Mouse (Mus musculus) midbrain, embryonic 16.5 days (tissue): ENCODE data around the gene Sgip1. TPM values are rescaled to one million over a fixed set of nuclear protein-coding genes. Genes with fewer than 3 reads are reported as not detected.

ENCODE experiments used
- ATAC-seq: fragments of 200-750 bp; cut with Nextera tagmentation; 2 replicates; pipeline ENCODE4 v1.8.0; 2017; ENCODE audit warnings: moderate TSS enrichment
- H3K27ac ChIP-seq: fragments of 300-500 bp; sonication (generic); 2 replicates; pipeline ENCODE4 v1.5.1; 2014; ENCODE audit warnings: mild to moderate bottlenecking, low read length, mixed read lengths
- H3K27me3 ChIP-seq: fragments of 300-500 bp; sonication (generic); 2 replicates; pipeline ENCODE4 v1.6.1; 2014; ENCODE audit warnings: low read depth, low read length, mixed read lengths; ENCODE audit not compliant: control insufficient read depth, insufficient read depth
- H3K36me3 ChIP-seq: fragments of 300-500 bp; sonication (generic); 2 replicates; pipeline ENCODE4 v1.6.1; 2014; ENCODE audit warnings: mild to moderate bottlenecking, low read length, moderate library complexity, mixed read lengths; ENCODE audit not compliant: control insufficient read depth, insufficient read depth
- H3K4me1 ChIP-seq: fragments of 300-500 bp; sonication (generic); 2 replicates; pipeline ENCODE4 v1.6.1; 2014; ENCODE audit warnings: mild to moderate bottlenecking, low read length, mixed read lengths; ENCODE audit not compliant: control insufficient read depth, insufficient read depth
- H3K4me2 ChIP-seq: fragments of 300-500 bp; sonication (generic); 2 replicates; pipeline ENCODE4 v1.6.1; 2014; ENCODE audit warnings: mild to moderate bottlenecking, low read length, mixed read lengths
- H3K4me3 ChIP-seq: fragments of 300-500 bp; sonication (generic); 2 replicates; pipeline ENCODE4 v1.5.1; 2014; ENCODE audit warnings: low read depth, mild to moderate bottlenecking, low read length, moderate library complexity, mixed read lengths
- H3K9ac ChIP-seq: fragments of 300-500 bp; sonication (generic); 2 replicates; pipeline ENCODE4 v1.6.1; 2014; ENCODE audit warnings: low read depth, low read length, mixed read lengths
- H3K9me3 ChIP-seq: fragments of 300-500 bp; sonication (generic); replicated peaks from 2 replicates; pipeline ENCODE4 v1.6.1; 2014; ENCODE audit warnings: mild to moderate bottlenecking, low read length, mixed read lengths; ENCODE audit not compliant: control insufficient read depth, poor library complexity, severe bottlenecking
- WGBS: fragments of 180-500 bp; shearing (Covaris S2); extraction: QIAGEN DNeasy Blood & Tissue Kit; methylation state at CpG from one replicate; pipeline ENCODE4 v1.1.7; 2014; 5-methylcytosine and 5-hydroxymethylcytosine counted together
- polyA plus RNA-seq: library from polyadenylated mRNA; unstranded; fragments of >200 nt; fragmentation: Nextera tagmentation; extraction: Ambion mirVana; gene quantifications from 2 replicates; pipeline ENCODE4 v1.2.1, GENCODE M21; 2015

Sgip1 gene
- polyA plus RNA-seq, 1 experiment from 2014 or later = 80.4 TPM

DNA sequence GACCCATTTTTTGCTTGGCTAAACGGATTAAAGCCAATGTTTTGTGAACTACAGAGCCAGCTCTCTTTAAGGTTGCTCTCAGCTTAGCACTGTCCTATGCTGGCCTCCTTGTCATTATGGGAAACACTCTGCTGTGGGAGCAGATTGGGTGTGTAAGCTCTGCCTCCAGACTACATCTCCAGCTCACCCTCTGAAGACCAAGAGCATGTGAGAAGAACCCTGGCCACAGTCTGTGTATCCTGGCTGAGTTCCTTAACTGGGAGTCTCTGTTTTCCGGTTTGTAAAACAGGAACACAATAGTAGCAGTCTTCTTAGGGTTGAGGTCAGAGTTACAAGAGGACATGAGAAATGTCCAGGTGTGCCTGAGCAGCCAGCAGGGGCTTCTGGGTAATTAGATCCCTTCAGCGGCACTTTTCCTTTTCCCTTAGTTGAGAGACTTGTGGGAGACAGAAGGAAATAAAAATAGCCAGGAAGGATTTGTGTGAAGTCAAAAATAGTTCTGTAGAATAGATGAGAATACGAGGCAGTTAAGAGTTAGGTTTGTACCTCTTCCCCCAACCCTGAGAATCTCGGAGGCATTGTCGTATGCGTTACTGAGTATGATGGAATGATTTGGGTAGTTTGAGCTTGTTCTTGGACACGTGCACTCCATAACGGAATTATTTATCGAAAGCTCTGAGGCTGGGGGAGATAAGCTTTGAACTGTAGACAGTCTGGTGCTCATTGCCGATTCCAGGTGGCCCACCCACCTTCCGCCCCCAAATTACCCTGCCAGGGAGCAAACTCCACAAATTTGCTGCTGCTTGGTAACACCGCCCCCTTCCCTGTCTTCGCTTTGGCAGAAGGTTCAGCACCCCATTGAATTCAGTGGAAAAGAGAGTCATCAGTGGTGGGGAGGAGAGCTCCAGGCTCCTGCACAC lies 146.9 kb downstream of the Sgip1 start:
- H3K27me3 ChIP-seq = no peaks in the 10 kb centered on the region
- peaks cover 8% of the 10 kb centered on the region for H3K36me3 ChIP-seq
- 92% methylated on average over 14 of the region's 14 CpGs for WGBS
- no peak overlapping the region for H3K4me3 ChIP-seq
- H3K9me3 ChIP-seq = no peaks in the 10 kb centered on the region
- H3K9ac ChIP-seq = no peak overlapping the region
- no peak overlapping the region for H3K4me2 ChIP-seq
- no peaks in the 10 kb centered on the region for H3K4me1 ChIP-seq
- no peak overlapping the region for H3K27ac ChIP-seq
- ATAC-seq = no peak

DNA sequence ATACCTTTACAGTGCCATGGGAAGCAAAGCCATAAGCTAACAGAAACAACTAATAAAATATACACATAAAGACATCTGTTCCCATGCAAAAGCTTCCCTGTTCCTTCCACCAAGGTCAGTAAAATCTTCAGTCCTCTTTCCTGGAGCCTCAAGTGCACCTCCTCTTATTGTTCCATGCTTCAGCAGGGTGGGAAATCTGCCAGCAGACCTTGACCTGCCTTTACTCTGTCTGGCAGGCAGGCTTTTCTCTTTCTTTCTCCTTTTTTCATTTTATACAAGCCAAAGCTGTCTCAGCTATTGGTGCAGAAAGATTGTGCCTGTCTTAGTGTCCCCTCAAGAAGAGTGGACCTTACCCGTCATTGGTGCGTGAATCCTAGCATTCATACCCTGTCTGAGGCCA lies 154.8 kb downstream of the Sgip1 start:
- H3K4me1 ChIP-seq = no peaks in the 10 kb centered on the region
- H3K9me3 ChIP-seq = no peaks in the 10 kb centered on the region; the same call in 1 of the 2 replicates
- no peaks in the 10 kb centered on the region for H3K27me3 ChIP-seq
- 98% methylated on average over 2 of the region's 2 CpGs for WGBS
- no peak overlapping the region for H3K4me2 ChIP-seq
- no peak overlapping the region for H3K27ac ChIP-seq
- no peak overlapping the region for H3K4me3 ChIP-seq
- H3K36me3 ChIP-seq = peaks cover 17% of the 10 kb centered on the region
- ATAC-seq = no peak
- no peak overlapping the region for H3K9ac ChIP-seq

- no peak overlapping the region for H3K9ac ChIP-seq
- no peak overlapping the region for H3K4me3 ChIP-seq
- no peak overlapping the region for H3K4me2 ChIP-seq
- no peaks in the 10 kb centered on the region for H3K27me3 ChIP-seq
- ATAC-seq = no peak
- H3K27ac ChIP-seq = no peak overlapping the region
- peaks cover 13% of the 10 kb centered on the region for H3K36me3 ChIP-seq
- H3K9me3 ChIP-seq = no peaks in the 10 kb centered on the region; the same call in 1 of the 2 replicates
- H3K4me1 ChIP-seq = no peaks in the 10 kb centered on the region
- 74% methylated on average over 4 of the region's 4 CpGs for WGBS
These were observed 157.9 kb downstream of the Sgip1 start for GRCm38 (mm10) chr4:102898987-102899386.

GRCm38 (mm10) chr4:102899683-102900082 lies 158.6 kb downstream of the Sgip1 start:
- Histone ChIP-seq H3K4me3 (no peak overlapping the region), H3K9ac (no peak overlapping the region), H3K27ac (no peak overlapping the region), H3K9me3 (no peaks in the 10 kb centered on the region; the same call in 1 of the 2 replicates), H3K4me1 (no peaks in the 10 kb centered on the region), H3K27me3 (no peaks in the 10 kb centered on the region), H3K4me2 (no peak overlapping the region), H3K36me3 (peaks cover 13% of the 10 kb centered on the region)
- ATAC-seq = no peak
- WGBS = 93% methylated on average over 5 of the region's 5 CpGs

DNA sequence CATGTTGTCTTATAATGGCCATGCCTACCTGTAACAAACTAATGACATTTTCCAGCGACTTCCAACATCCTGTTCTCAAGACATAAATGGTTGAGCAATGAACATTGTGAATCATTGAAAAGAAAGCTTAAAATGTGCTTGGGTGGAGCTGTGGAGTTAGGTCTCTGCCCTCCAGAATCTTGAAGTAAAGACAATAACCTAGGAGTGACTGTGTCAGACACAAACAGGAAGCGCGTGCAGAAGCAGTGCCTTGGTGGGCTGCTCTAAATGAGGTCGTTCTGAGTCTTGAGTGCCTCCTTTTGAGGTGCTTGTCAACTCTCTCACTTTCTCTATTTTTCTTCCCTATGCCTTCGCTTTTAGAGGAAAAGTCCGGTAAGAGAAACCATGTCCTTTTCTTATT lies 159.1 kb downstream of the Sgip1 start:
- H3K9me3 ChIP-seq = no peaks in the 10 kb centered on the region; the same call in 1 of the 2 replicates
- H3K36me3 ChIP-seq = peaks cover 9% of the 10 kb centered on the region
- H3K9ac ChIP-seq = no peak overlapping the region
- H3K4me2 ChIP-seq = no peak overlapping the region
- no peaks in the 10 kb centered on the region for H3K27me3 ChIP-seq
- no peak overlapping the region for H3K4me3 ChIP-seq
- no peaks in the 10 kb centered on the region for H3K4me1 ChIP-seq
- WGBS = 89% methylated on average over 6 of the region's 6 CpGs
- H3K27ac ChIP-seq = no peak overlapping the region
- no peak for ATAC-seq

DNA sequence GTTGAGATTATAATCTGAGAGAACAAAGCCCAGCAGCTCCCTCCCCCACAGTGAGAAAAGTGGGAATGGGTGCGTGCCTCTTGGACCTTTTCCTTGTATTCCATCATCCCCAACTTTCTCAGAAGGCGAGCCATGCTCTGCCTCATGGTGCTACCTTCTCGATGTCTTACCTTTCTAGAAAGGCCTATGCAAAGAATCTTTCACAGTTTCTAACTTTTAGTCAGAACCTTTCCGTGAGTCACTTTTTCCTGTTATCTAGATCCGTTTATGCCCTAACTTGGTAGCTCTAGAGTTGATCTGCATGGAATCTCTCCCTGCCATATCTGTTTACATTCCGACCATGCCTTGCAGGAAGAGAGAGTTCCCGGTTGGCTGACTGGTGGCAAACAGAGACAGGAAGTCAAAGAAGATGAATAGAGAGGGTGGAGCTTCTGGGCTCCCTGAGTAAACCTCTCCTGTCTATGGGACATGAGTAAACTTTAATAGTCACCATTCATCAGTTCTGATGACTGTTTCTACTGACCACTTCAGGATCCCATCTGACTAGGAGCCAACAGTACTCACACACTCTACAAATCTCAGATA lies 166.8 kb downstream of the Sgip1 start:
- H3K27me3 ChIP-seq = no peaks in the 10 kb centered on the region
- H3K9me3 ChIP-seq = no peaks in the 10 kb centered on the region
- H3K9ac ChIP-seq = no peak overlapping the region
- H3K36me3 ChIP-seq = peaks cover 4% of the 10 kb centered on the region
- H3K4me2 ChIP-seq = no peak overlapping the region
- 80% methylated on average over 7 of the region's 7 CpGs for WGBS
- H3K4me3 ChIP-seq = no peak overlapping the region
- no peaks in the 10 kb centered on the region for H3K4me1 ChIP-seq
- no peak overlapping the region for H3K27ac ChIP-seq
- no peak for ATAC-seq

- no peak overlapping the region for H3K27ac ChIP-seq
- over 99% methylated on average over 4 of the region's 4 CpGs for WGBS
- ATAC-seq = no peak
These were observed 169.1 kb downstream of the Sgip1 start for GRCm38 (mm10) chr4:102910191-102910590.

GRCm38 (mm10) chr4:102913176-102913575 lies 172.1 kb downstream of the Sgip1 start:
- Histone ChIP-seq H3K36me3 (peaks cover 7% of the 10 kb centered on the region; the same call in 1 of the 2 replicates), H3K9me3 (no peaks in the 10 kb centered on the region), H3K9ac (no peak overlapping the region), H3K4me2 (no peak overlapping the region), H3K27me3 (no peaks in the 10 kb centered on the region), H3K4me1 (no peaks in the 10 kb centered on the region), H3K27ac (no peak overlapping the region), H3K4me3 (no peak overlapping the region)
- ATAC-seq = no peak
- WGBS = 80% methylated on average over 3 of the region's 3 CpGs

More at GRCm38 (mm10) chr4:102910191-102910590, 169.1 kb downstream of the Sgip1 start:
- Histone ChIP-seq H3K4me1 (no peaks in the 10 kb centered on the region), H3K9ac (no peak overlapping the region), H3K27me3 (no peaks in the 10 kb centered on the region), H3K4me3 (no peak overlapping the region), H3K4me2 (no peak overlapping the region), H3K9me3 (no peaks in the 10 kb centered on the region), H3K36me3 (peaks cover 6% of the 10 kb centered on the region)
